Mouse (Mus musculus) intestine, embryonic 16.5 days (tissue): ENCODE data around the gene C330007P06Rik. TPM values are rescaled to one million over a fixed set of nuclear protein-coding genes. Genes with fewer than 3 reads are reported as not detected.
A peak's percentile ranks its signal among the peaks of the same experiment; 100 is the strongest.

Experiments used
- ATAC-seq: fragments of 200-750 bp; cut with Nextera tagmentation; 2 replicates; pipeline ENCODE4 v1.8.0; 2017; ENCODE audit warnings: moderate TSS enrichment, moderate library complexity
- H3K27ac ChIP-seq: fragments of 300-500 bp; sonication (generic); 2 replicates; pipeline ENCODE4 v1.5.1; 2014; ENCODE audit warnings: mild to moderate bottlenecking, low read length
- H3K27me3 ChIP-seq: fragments of 300-500 bp; sonication (generic); replicated peaks from 2 replicates; pipeline ENCODE4 v1.6.1; 2014; ENCODE audit warnings: low read length, control low read depth, mixed read lengths; ENCODE audit not compliant: control insufficient read depth, insufficient read depth
- H3K36me3 ChIP-seq: fragments of 300-500 bp; sonication (generic); 2 replicates; pipeline ENCODE4 v1.6.1; 2014; ENCODE audit warnings: low read length, control low read depth; ENCODE audit not compliant: control insufficient read depth, insufficient read depth
- H3K4me1 ChIP-seq: fragments of 300-500 bp; sonication (generic); 2 replicates; pipeline ENCODE4 v1.6.1; 2014; ENCODE audit warnings: low read length, control low read depth, mixed read lengths; ENCODE audit not compliant: control insufficient read depth, insufficient read depth
- H3K4me2 ChIP-seq: fragments of 300-500 bp; sonication (generic); 2 replicates; pipeline ENCODE4 v1.6.1; 2014; ENCODE audit warnings: low read depth, low read length, control low read depth
- H3K4me3 ChIP-seq: fragments of 300-500 bp; sonication (generic); 2 replicates; pipeline ENCODE4 v1.5.1; 2014; ENCODE audit warnings: mild to moderate bottlenecking, low read length
- H3K9ac ChIP-seq: fragments of 300-500 bp; sonication (generic); 2 replicates; pipeline ENCODE4 v1.6.1; 2014; ENCODE audit warnings: low read depth, low read length
- H3K9me3 ChIP-seq: fragments of 300-500 bp; sonication (generic); 2 replicates; pipeline ENCODE4 v1.6.1; 2016; ENCODE audit warnings: low read length, control low read depth; ENCODE audit not compliant: control insufficient read depth
- WGBS: fragments of 180-500 bp; shearing (Covaris S2); extraction: QIAGEN DNeasy Blood & Tissue Kit; methylation state at CpG from one replicate; pipeline ENCODE4 v1.1.7; 2014; 5-methylcytosine and 5-hydroxymethylcytosine counted together
- polyA plus RNA-seq: library from polyadenylated mRNA; unstranded; fragments of >200 nt; fragmentation: Nextera tagmentation; extraction: Ambion mirVana; gene quantifications from 2 replicates; pipeline ENCODE4 v1.2.1, GENCODE M21; 2015

The C330007P06Rik gene
- polyA plus RNA-seq, 1 experiment from 2014 or later, result 24.9 TPM

DNA sequence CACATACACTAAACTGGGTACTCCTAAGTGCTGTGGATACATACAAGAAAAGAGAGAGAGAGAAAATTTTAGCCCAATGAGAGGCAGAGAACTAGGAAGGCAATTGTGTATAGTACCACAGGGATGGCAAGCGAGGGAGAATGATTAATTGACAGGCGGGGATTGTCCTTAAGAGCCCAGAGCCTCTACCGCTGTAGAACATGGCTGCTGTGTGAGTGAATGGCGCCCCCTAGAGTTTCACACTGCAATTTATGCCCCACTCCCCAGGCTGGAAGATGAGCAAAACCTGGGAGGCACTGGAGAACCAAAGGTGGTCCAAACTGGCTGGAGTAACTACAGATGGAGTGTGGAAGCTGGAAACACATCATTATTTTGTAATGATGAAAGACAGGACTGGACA is 53.7 kb downstream of the C330007P06Rik start:
- Histone ChIP-seq H3K27ac (no peak overlapping the region), H3K9ac (no peak overlapping the region), H3K4me1 (0 out of 2 replicates have a peak, but pooled peaks cover 4% of the 10 kb centered on the region), H3K27me3 (no peaks in the 10 kb centered on the region), H3K9me3 (no peaks in the 10 kb centered on the region), H3K4me2 (no peak overlapping the region), H3K4me3 (no peak overlapping the region), H3K36me3 (no peaks in the 10 kb centered on the region)
- ATAC-seq, result peak; percentile 42
- WGBS, result 20% methylated on average over 4 of the region's 4 CpGs

DNA sequence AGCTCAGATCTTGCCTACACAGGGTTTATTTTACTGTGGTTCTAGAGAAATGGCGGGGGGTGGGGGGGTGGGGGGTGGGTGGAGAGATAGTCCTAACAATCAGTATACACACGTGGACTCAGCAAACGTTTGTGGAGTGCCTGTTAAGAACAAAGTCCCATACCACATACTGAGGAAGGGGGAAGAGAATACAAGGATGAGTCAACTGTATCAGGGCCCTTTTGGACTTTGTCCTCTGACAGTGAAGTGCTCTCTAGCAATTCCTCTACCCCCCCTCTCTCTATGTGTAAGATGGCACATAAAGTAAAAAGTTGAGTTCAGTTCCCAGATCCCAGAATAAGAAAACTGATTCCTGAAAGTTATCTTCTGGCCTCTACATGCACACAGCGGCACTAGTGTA is 54.3 kb downstream of the C330007P06Rik start:
- peak overlapping the region; percentile 54 for H3K27ac ChIP-seq
- peak; percentile 19; the same call in 1 of the 2 replicates for ATAC-seq
- H3K9ac ChIP-seq, result no peak overlapping the region
- no peaks in the 10 kb centered on the region for H3K36me3 ChIP-seq
- 52% methylated on average over 4 of the region's 4 CpGs for WGBS
- H3K4me1 ChIP-seq, result 0 out of 2 replicates have a peak, but pooled peaks cover 4% of the 10 kb centered on the region
- no peak overlapping the region for H3K4me3 ChIP-seq
- H3K27me3 ChIP-seq, result no peaks in the 10 kb centered on the region
- H3K4me2 ChIP-seq, result no peak overlapping the region
- no peaks in the 10 kb centered on the region for H3K9me3 ChIP-seq

DNA sequence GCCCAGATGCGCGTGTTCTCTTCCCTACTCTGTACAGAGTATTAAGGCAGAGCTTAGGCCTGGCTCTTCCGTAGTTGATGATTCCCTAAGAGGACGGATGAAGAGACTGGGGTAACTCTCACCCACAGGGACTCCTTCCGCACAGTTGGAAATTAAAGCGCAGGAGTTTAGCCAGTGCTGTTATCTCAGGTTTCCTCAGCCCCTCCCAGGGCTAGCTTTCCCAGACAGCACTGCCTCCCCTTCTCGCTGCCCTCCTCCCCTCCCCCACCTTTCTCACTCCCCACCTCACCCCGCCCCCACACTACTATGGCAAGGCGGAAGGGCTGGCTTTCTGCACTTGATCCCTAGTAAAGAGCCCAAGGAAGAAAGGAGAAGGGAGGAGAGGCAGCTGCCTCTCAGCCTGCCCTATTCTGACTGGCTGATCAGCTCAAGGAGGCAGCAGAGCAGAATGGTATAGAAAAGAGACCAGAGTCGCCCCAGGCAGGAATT is 56.9 kb downstream of the C330007P06Rik start:
- H3K36me3 ChIP-seq, result no peaks in the 10 kb centered on the region
- peak overlapping the region; percentile 39 for H3K4me2 ChIP-seq
- H3K4me3 ChIP-seq, result peak overlapping the region; percentile 11; the same call in 1 of the 2 replicates
- H3K4me1 ChIP-seq, result 0 out of 2 replicates have a peak, but pooled peaks cover 4% of the 10 kb centered on the region
- WGBS, result 16% methylated on average over 10 of the region's 10 CpGs
- no peaks in the 10 kb centered on the region for H3K27me3 ChIP-seq
- H3K27ac ChIP-seq, result peak overlapping the region; percentile 87
- ATAC-seq, result peak; percentile 65
- peak overlapping the region; percentile 56 for H3K9ac ChIP-seq
- no peaks in the 10 kb centered on the region for H3K9me3 ChIP-seq

DNA sequence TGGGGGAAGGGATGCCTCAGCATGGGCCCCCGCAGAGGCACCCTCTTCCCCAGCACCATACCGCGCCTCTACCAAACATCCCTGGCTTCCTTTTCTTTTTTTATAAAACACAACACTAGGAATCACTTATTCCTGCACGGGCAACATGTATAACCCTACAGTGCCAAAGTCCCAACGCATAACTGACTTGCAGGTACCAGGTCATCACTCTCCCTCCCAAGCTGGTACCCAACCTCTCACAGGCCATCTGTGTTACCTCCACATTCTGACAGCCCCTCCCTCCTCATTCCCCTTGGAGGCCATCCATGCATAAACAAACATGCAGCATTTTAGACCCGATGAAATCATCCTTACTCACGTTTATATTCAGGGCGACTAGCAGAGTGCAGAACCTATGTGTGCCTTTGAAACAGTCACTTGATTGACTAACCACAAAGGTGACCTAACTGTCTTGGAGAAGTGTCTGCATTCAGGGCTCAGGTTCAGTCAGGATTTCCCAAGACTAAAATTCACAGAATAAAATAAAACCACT is 57.5 kb downstream of the C330007P06Rik start:
- H3K4me3 ChIP-seq, result no peak overlapping the region
- H3K4me2 ChIP-seq, result peak overlapping the region; percentile 3; the same call in 1 of the 2 replicates
- 0 out of 2 replicates have a peak, but pooled peaks cover 4% of the 10 kb centered on the region for H3K4me1 ChIP-seq
- 35% methylated on average over 8 of the region's 8 CpGs for WGBS
- H3K9ac ChIP-seq, result no peak overlapping the region
- H3K27ac ChIP-seq, result peak overlapping the region; percentile 87
- H3K9me3 ChIP-seq, result no peaks in the 10 kb centered on the region
- H3K36me3 ChIP-seq, result no peaks in the 10 kb centered on the region
- 0 out of 2 replicates have a peak, but pooled peaks have one; percentile 2 for ATAC-seq
- H3K27me3 ChIP-seq, result no peaks in the 10 kb centered on the region

DNA sequence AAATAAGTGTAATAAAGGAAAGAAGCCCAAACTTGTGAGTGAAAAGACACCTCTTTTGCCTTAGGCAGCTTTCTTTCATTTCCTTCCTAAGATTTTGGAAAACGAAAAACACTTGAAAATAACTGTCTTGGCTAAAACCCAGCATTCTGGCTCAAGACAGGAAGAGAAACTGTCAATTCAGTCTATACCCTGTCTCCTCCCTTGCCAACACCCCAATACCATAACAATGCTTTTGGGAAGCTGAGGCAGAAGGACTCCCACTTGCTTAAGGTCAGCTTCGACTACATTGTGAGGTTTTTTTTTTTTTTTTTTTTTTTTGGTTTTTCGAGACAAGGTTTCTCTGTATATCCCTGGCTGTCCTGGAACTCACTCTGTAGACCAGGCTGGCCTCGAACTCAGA is 58.5 kb downstream of the C330007P06Rik start:
- Histone ChIP-seq H3K4me3 (no peak overlapping the region), H3K27me3 (no peaks in the 10 kb centered on the region), H3K9me3 (no peaks in the 10 kb centered on the region), H3K36me3 (no peaks in the 10 kb centered on the region), H3K9ac (no peak overlapping the region), H3K27ac (no peak overlapping the region), H3K4me2 (no peak overlapping the region), H3K4me1 (0 out of 2 replicates have a peak, but pooled peaks cover 4% of the 10 kb centered on the region)
- 75% methylated on average over 2 of the region's 4 CpGs for WGBS
- no peak for ATAC-seq

DNA sequence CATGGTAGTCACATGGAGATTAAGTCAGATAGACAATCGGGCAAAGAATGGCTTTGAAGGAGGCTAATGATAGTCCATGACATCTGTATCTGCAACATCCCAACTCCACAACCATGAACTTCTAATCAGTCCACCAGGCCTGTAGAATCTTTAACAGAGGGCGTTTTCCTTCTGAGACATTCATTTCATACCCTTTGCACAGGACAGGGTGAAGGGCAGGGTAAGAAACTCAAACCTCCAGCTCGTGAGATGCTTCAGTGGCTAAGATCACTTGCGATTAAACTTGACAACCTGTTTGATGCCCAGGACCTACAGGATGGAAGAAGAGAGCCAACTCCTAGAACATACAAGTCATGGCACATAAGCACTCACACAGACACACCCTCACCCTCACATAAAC is 58.9 kb downstream of the C330007P06Rik start:
- Histone ChIP-seq H3K4me3 (no peak overlapping the region), H3K27ac (no peak overlapping the region), H3K9me3 (no peaks in the 10 kb centered on the region), H3K4me1 (0 out of 2 replicates have a peak, but pooled peaks cover 4% of the 10 kb centered on the region), H3K27me3 (no peaks in the 10 kb centered on the region), H3K4me2 (no peak overlapping the region), H3K9ac (no peak overlapping the region), H3K36me3 (no peaks in the 10 kb centered on the region)
- 83% methylated on average over 4 of the region's 4 CpGs for WGBS
- no peak for ATAC-seq

DNA sequence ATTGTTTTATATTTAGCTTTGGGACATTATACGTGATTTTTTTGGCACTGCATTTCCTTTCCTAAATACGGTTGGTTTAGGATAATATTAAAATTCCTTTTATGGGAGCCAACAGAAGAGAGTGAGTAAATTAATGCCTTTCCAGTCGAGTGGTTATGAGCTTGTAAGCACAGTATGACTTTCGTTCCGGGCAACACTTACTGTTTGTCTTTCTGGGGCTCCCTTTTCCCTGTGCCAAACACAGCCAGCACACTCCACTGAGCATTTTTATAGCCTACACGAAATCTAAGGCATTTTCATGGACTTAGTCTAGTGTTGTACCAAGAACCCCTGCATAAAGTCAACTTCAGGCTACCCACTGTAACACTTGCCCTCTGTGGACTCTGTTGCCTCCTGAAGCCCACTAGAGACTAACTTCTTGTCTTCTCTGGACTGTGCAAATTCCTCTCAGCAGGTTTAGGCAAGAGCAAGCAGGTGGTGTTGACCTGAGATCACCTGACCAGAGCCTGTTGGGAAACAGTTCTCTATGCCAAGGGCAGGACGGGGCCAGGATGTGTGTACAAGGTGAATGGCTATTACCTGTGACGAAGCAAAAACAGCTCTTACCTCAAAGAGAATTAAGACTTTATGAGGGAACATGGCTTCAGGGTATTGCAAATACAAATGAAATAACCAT is 59.6 kb downstream of the C330007P06Rik start:
- Histone ChIP-seq H3K9me3 (no peaks in the 10 kb centered on the region), H3K27me3 (no peaks in the 10 kb centered on the region), H3K9ac (no peak overlapping the region), H3K4me1 (0 out of 2 replicates have a peak, but pooled peaks cover 4% of the 10 kb centered on the region), H3K36me3 (no peaks in the 10 kb centered on the region), H3K4me3 (no peak overlapping the region), H3K4me2 (no peak overlapping the region), H3K27ac (peak overlapping the region; percentile 37; the same call in 1 of the 2 replicates)
- peak; percentile 75 for ATAC-seq
- 71% methylated on average over 8 of the region's 8 CpGs for WGBS

DNA sequence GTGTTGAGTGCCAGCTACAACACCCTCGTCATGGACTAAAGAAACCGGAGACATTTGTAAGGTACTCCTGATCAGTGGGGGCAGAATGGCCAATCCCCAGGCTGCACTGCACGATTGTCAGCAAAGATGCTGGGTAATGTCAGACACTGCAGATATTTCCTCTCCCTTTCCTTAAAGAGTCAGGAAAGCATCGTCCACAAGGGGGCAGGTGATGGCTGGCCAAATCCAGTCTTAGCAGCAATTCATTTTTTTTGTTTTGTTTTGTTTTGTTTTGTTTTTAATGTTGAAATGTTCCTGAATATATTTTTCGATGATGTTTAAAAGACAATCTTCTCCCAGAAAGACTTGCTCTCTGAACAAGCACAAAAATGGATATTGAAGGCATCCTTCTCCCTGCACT is 62.5 kb downstream of the C330007P06Rik start:
- Histone ChIP-seq H3K4me2 (no peak overlapping the region), H3K27ac (no peak overlapping the region), H3K9me3 (no peaks in the 10 kb centered on the region), H3K4me1 (peaks cover 5% of the 10 kb centered on the region; the same call in 1 of the 2 replicates), H3K27me3 (no peaks in the 10 kb centered on the region), H3K4me3 (no peak overlapping the region), H3K9ac (no peak overlapping the region), H3K36me3 (no peaks in the 10 kb centered on the region)
- 52% methylated on average over 5 of the region's 5 CpGs for WGBS
- no peak for ATAC-seq

DNA sequence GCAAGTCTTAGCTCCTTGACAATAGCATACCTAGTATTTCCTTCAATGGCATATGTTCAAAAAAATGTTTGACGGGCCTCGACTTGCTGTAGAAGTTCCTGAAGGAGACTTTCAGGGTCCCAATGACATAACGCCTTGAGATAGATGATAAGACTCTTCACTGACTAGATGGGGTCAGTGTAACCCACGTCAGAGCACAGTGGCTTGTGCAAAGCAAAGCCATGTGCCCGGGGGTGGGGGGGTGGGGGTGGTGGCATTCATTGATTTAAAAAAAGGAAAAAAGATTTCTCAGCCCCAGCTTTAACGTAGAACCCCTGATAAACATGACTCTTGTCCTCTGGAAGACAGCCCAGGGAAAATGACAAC is 65.6 kb downstream of the C330007P06Rik start:
- Histone ChIP-seq H3K4me1 (peaks cover 3% of the 10 kb centered on the region; the same call in 1 of the 2 replicates), H3K9ac (0 out of 2 replicates have a peak overlapping the region, but pooled peaks have one; percentile 62), H3K4me2 (peak overlapping the region; percentile 49), H3K36me3 (no peaks in the 10 kb centered on the region), H3K27ac (peak overlapping the region; percentile 73), H3K27me3 (no peaks in the 10 kb centered on the region), H3K4me3 (peak overlapping the region; percentile 40), H3K9me3 (no peaks in the 10 kb centered on the region)
- WGBS, result 59% methylated on average over 6 of the region's 6 CpGs
- no peak for ATAC-seq
